Mouse (Mus musculus) adrenal gland, adult 18-20 months (tissue): ENCODE measurements around the gene Apbb2. TPM values are rescaled to one million over a fixed set of nuclear protein-coding genes. Genes with fewer than 3 reads are reported as not detected.

Experiments
- total RNA-seq, 2 experiments: library from RNA; stranded (reverse); gene quantifications; 1 replicate in 1 of 2; 2 replicates in 1 of 2; pipeline ENCODE4 v1.2.3; 2021

The Apbb2 gene
- total RNA-seq, 2 experiments from 2014 or later = 37.4 to 54.0 TPM

Other genes starting within 250 kb of the Apbb2 start
- gene Uchl1, start 57.3 kb upstream of the Apbb2 start, total RNA-seq = 100 to 1,000 TPM in 1 of 2 experiments, 10 to 100 TPM in 1; 55.1 to 104 TPM
- gene Limch1, start 127.0 kb upstream of the Apbb2 start, total RNA-seq = 10 to 100 TPM; 53.2 to 69.4 TPM